Mouse (Mus musculus) adrenal gland, adult 2 months (tissue): ENCODE measurements around the gene 1700022I11Rik. TPM values are rescaled to one million over a fixed set of nuclear protein-coding genes. Genes with fewer than 3 reads are reported as not detected.

Source experiments
- polyA plus RNA-seq: library from polyadenylated mRNA; depleted of rRNA; stranded (reverse); fragments of >200 nt; gene quantifications from 2 replicates; pipeline ENCODE4 v1.2.3, GENCODE M21; 2012; rRNA removed
- total RNA-seq, 2 experiments: library from RNA; stranded (reverse); gene quantifications; 2 replicates each; pipeline ENCODE4 v1.2.3; 2021

1700022I11Rik gene
- total and polyA plus RNA-seq, 3 experiments = not detected

Other genes with a start within 250 kb of the 1700022I11Rik start
- gene 4930578G10Rik, start 234.1 kb upstream of the 1700022I11Rik start, total RNA-seq = under 1 TPM in 1 of 2 experiments, not detected in 1; 0.55 TPM
- 0.26 TPM in 1 of 2 replicates, not detected in the other for gene 4930578G10Rik, start 234.1 kb upstream of the 1700022I11Rik start, polyA plus RNA-seq
- 1 to 10 TPM; 1.8 to 6.7 TPM for gene Ccl19, start 213.0 kb upstream of the 1700022I11Rik start, total RNA-seq
- gene Ccl19, start 213.0 kb upstream of the 1700022I11Rik start, polyA plus RNA-seq = 25.5 and 29.5 TPM in 2 replicates
- 10 to 100 TPM in 1 of 2 experiments, 1 to 10 TPM in 1; 5.7 to 12.2 TPM for gene Ccl21a, start 195.6 kb upstream of the 1700022I11Rik start, total RNA-seq
- 2.3 and 3.8 TPM in 2 replicates for gene Ccl21a, start 195.6 kb upstream of the 1700022I11Rik start, polyA plus RNA-seq
- gene Fam205a1, start 115.7 kb upstream of the 1700022I11Rik start, total RNA-seq = not detected
- gene Fam205a1, start 115.7 kb upstream of the 1700022I11Rik start, polyA plus RNA-seq = not detected in 2 replicates
- under 1 TPM in 1 of 2 experiments, not detected in 1; 0.14 TPM for gene Gm12394, start 112.8 kb upstream of the 1700022I11Rik start, total RNA-seq
- gene Gm12394, start 112.8 kb upstream of the 1700022I11Rik start, polyA plus RNA-seq = not detected in 2 replicates
- under 1 TPM in 1 of 2 experiments, not detected in 1; 0.17 TPM for gene Fam205c, start 95.4 kb upstream of the 1700022I11Rik start, total RNA-seq
- gene Fam205c, start 95.4 kb upstream of the 1700022I11Rik start, polyA plus RNA-seq = not detected in 2 replicates
- 1 to 10 TPM in 1 of 2 experiments, under 1 TPM in 1; 0.92 to 2.6 TPM for gene Phf24, start 52.9 kb upstream of the 1700022I11Rik start, total RNA-seq
- 1.8 and 3.1 TPM in 2 replicates for gene Phf24, start 52.9 kb upstream of the 1700022I11Rik start, polyA plus RNA-seq
- gene Dnajb5, start 19.8 kb upstream of the 1700022I11Rik start, total RNA-seq = 10 to 100 TPM; 17.7 to 18.3 TPM
- 7.4 TPM in 2 replicates for gene Dnajb5, start 19.8 kb upstream of the 1700022I11Rik start, polyA plus RNA-seq
- gene Vcp, start 30.9 kb downstream of the 1700022I11Rik start, total RNA-seq = 100 to 1,000 TPM; 305 to 320 TPM
- gene Vcp, start 30.9 kb downstream of the 1700022I11Rik start, polyA plus RNA-seq = 671 and 857 TPM in 2 replicates
- gene Fancg, start 40.9 kb downstream of the 1700022I11Rik start, total RNA-seq = 1 to 10 TPM; 7.7 to 8.9 TPM
- gene Fancg, start 40.9 kb downstream of the 1700022I11Rik start, polyA plus RNA-seq = 10.8 and 13.5 TPM in 2 replicates
- 10 to 100 TPM; 16.5 to 20.2 TPM for gene Pigo, start 56.2 kb downstream of the 1700022I11Rik start, total RNA-seq
- gene Pigo, start 56.2 kb downstream of the 1700022I11Rik start, polyA plus RNA-seq = 21.3 and 25.4 TPM in 2 replicates
- 100 to 1,000 TPM; 227 to 252 TPM for gene Stoml2, start 62.1 kb downstream of the 1700022I11Rik start, total RNA-seq
- gene Stoml2, start 62.1 kb downstream of the 1700022I11Rik start, polyA plus RNA-seq = 192 and 291 TPM in 2 replicates
- 10 to 100 TPM; 51.5 TPM for gene Fam214b, start 76.6 kb downstream of the 1700022I11Rik start, total RNA-seq
- 42.1 and 43.5 TPM in 2 replicates for gene Fam214b, start 76.6 kb downstream of the 1700022I11Rik start, polyA plus RNA-seq
- gene Unc13b, start 89.3 kb downstream of the 1700022I11Rik start, total RNA-seq = 10 to 100 TPM; 10.6 to 11.1 TPM
- 6.0 and 8.6 TPM in 2 replicates for gene Unc13b, start 89.3 kb downstream of the 1700022I11Rik start, polyA plus RNA-seq